Mouse (Mus musculus): ENCODE results near the gene Epgn. TPM values are rescaled to one million over a fixed set of nuclear protein-coding genes. Genes with fewer than 3 reads are reported as not detected.
A peak's percentile ranks its signal among the peaks of the same experiment; 100 is the strongest.

Epgn gene
- polyA plus RNA-seq, 1 experiment from 2014 or later, result not detected

DNA sequence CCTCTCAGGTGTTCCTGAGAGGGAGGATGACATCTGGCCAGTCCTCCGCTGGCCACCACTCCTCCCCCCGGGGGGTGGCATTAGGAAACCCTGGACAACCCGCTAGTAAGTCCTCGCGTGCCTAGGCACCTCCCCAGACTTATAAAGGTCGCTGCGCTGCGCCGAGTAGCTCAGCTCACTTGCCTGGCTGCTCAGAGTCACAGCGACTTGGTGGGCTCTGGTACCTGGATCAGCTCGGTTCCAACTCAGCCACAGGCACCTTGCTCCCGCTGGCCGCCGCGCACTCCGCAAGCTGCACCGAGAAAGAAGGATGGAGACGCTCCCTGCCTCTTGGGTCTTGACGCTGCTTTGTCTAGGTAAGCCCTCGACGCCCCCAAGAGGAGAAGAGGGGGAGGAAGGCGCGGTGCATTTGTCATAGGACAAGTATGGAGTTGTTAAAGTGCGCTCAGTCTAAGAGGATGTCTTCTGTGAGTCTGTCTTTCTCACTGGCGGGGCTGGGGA, 47.2 kb downstream of the Epgn start, which contains the start of gene Ereg:
Gene Ereg (plus strand): TSS at position 173 of the 501 bp plus-strand sequence.
- Histone ChIP-seq H3K4me3 (ENCODE audit: low read depth, low read length) (peak within 1 kb of the TSS; percentile 33), H3K9ac (replicated peaks; ENCODE audit: low read depth) (no peak within 1 kb of the TSS), H3K9me3 (ENCODE audit: low read length) (no peaks in the 10 kb centered on the region), H3K27ac (ENCODE audit: low read length) (no peak within 1 kb of the TSS), H3K27me3 (replicated peaks; ENCODE audit: insufficient read depth, low read length) (no peaks in the 10 kb centered on the region), H3K4me1 (ENCODE audit: insufficient read depth, low read depth, low read length) (no peaks in the 10 kb centered on the region), H3K4me2 (replicated peaks; ENCODE audit: low read depth, low read length) (peak within 1 kb of the TSS; percentile 57), H3K36me3 (ENCODE audit: insufficient read depth, low read length) (no peaks in the 10 kb centered on the region)
- WGBS, result 2% methylated on average over 25 of the region's 25 CpGs
- ATAC-seq (peak; percentile 40), DNase-seq (ENCODE audit: low spot score) (peak; percentile 11)
- TF ChIP-seq EP300 (IDR thresholded peaks at IDR 0.05) (no peak), CTCF (IDR thresholded peaks at IDR 0.05) (no peak)

DNA sequence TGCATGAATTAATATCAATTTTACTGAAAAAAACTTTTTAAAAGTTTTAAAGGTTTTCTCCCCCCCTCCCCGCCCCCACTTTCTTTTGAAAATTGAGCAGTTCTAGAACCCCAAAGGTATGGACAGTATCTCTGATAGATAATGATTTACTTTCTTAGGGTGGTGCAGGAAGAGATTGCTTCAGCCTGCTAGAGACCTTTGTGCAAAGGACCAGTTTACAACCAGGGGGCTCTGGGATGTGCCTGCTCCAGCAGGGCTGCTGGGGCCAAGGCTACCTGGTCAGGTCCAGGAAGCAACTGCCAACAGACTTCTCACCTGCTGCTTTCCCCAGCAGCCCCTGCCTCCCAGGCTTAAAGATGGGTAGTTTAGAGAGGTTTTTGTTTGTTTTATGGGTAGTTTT, 47.8 kb downstream of the Epgn start:
- Histone ChIP-seq H3K4me1 (ENCODE audit: insufficient read depth, low read depth, low read length) (no peaks in the 10 kb centered on the region), H3K4me3 (ENCODE audit: low read depth, low read length) (no peak overlapping the region; the same call in 1 of the 2 replicates), H3K27me3 (replicated peaks; ENCODE audit: insufficient read depth, low read length) (no peaks in the 10 kb centered on the region), H3K9ac (replicated peaks; ENCODE audit: low read depth) (no peak overlapping the region), H3K9me3 (ENCODE audit: low read length) (no peaks in the 10 kb centered on the region), H3K36me3 (ENCODE audit: insufficient read depth, low read length) (no peaks in the 10 kb centered on the region), H3K4me2 (replicated peaks; ENCODE audit: low read depth, low read length) (no peak overlapping the region), H3K27ac (ENCODE audit: low read length) (no peak overlapping the region)
- no peak for TF ChIP-seq CTCF (IDR thresholded peaks at IDR 0.05)
- TF ChIP-seq EP300 (IDR thresholded peaks at IDR 0.05), result no peak
- ATAC-seq (no peak), DNase-seq (ENCODE audit: low spot score) (no peak)
- 37% methylated on average over 1 of the region's 1 CpGs for WGBS

DNA sequence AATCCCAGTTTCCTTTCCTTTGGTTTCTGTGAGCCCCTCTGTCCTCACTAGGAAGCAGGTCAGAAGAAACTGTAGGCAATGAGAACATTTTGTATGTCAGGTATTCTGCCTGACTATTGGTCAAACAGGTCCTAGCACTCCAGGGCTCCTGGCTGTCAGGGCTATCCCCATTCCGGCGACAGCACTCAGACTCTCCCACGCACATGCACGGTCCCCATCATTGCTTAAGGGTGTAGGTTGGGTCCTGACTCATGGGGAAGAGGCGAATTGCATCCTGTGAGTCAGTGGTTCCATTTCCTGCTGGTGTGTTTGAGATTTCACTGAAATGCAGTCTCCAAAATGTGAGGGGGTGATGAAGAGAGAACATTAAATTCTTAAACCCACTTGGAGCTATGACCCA, 55.8 kb downstream of the Epgn start:
- H3K9me3 ChIP-seq (ENCODE audit: low read length), result no peaks in the 10 kb centered on the region
- H3K9ac ChIP-seq (replicated peaks; ENCODE audit: low read depth), result no peak overlapping the region
- no peaks in the 10 kb centered on the region for H3K27me3 ChIP-seq (replicated peaks; ENCODE audit: insufficient read depth, low read length)
- no peak for ATAC-seq
- H3K36me3 ChIP-seq (ENCODE audit: insufficient read depth, low read length), result no peaks in the 10 kb centered on the region
- 59% methylated on average over 5 of the region's 5 CpGs for WGBS
- no peaks in the 10 kb centered on the region for H3K4me1 ChIP-seq (ENCODE audit: insufficient read depth, low read depth, low read length)
- DNase-seq (ENCODE audit: low spot score), result no peak
- no peak overlapping the region for H3K4me2 ChIP-seq (replicated peaks; ENCODE audit: low read depth, low read length)
- H3K27ac ChIP-seq (ENCODE audit: low read length), result no peak overlapping the region
- no peak for TF ChIP-seq CTCF (IDR thresholded peaks at IDR 0.05)
- no peak for TF ChIP-seq EP300 (IDR thresholded peaks at IDR 0.05)
- H3K4me3 ChIP-seq (ENCODE audit: low read depth, low read length), result no peak overlapping the region

Other genes starting within 250 kb of the Epgn start
- 0.42 and 2.5 TPM in 2 replicates for gene Cxcl3, start 241.4 kb upstream of the Epgn start, polyA plus RNA-seq (2015; fragmentation: Nextera tagmentation; extraction: Ambion mirVana)
- gene Cxcl15, start 232.9 kb upstream of the Epgn start, polyA plus RNA-seq (2015; fragmentation: Nextera tagmentation; extraction: Ambion mirVana), result 546 and 609 TPM in 2 replicates
- gene Cxcl1, start 136.2 kb upstream of the Epgn start, polyA plus RNA-seq (2015; fragmentation: Nextera tagmentation; extraction: Ambion mirVana), result 2.1 and 30.8 TPM in 2 replicates
- gene Cxcl2, start 123.6 kb upstream of the Epgn start, polyA plus RNA-seq (2015; fragmentation: Nextera tagmentation; extraction: Ambion mirVana), result 0.35 and 8.9 TPM in 2 replicates
- gene Mthfd2l, start 96.3 kb upstream of the Epgn start, polyA plus RNA-seq (2015; fragmentation: Nextera tagmentation; extraction: Ambion mirVana), result 39.2 and 41.0 TPM in 2 replicates
- 0.17 and 0.18 TPM in 2 replicates for gene Ereg, start 47.2 kb downstream of the Epgn start, polyA plus RNA-seq (2015; fragmentation: Nextera tagmentation; extraction: Ambion mirVana)
- 13.1 and 13.7 TPM in 2 replicates for gene Areg, start 112.1 kb downstream of the Epgn start, polyA plus RNA-seq (2015; fragmentation: Nextera tagmentation; extraction: Ambion mirVana)

Measured in lung, postnatal 0 days (tissue).